Mouse (Mus musculus) regulatory T cell (primary cell): ENCODE results near the gene Gm45783.
"Not testable (repeated sequence)": the region's sequence is repeated elsewhere in the genome, so short reads cannot be mapped to it uniquely, and the experiment has no call there.

Experiments used
- in situ Hi-C: fragments of 300-600 bp; cut with MboI, MseI; formaldehyde crosslinking; loops from one replicate; pipeline ENCODE4 v1.15.1; 2025; ENCODE audit warnings: high pct_unique_total_duplicates

Gm45783 gene

DNA sequence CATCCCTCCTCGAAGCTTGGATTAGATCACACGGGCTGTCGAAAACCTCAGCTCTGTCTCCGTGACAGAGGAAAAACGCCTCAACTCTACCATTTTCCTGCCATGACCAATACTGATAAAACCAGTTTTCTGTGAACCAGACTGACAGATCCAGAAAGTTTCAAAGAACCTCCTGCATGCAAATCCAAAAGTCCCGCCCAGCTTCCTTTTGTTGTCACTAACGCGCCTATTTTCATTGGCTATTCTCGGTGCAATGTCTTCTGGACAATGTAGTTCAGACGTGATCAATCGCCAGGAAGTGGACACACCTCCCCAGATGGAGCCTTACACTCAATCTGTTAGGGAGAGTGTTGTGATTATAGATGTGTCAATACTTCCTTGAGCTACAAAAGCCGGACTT lies at the start of gene Gm45783:
TSS of gene Gm45783 (minus strand) at position 143 of the 400 bp plus-strand sequence.
- in situ Hi-C loops: loop anchor here (5.0 to 10.0 kb wide), 4 partner anchors 170 to 1490 kb away; no protein-coding TSS in a partner anchor

GRCm38 (mm10) chr7:7399603-7400002 lies 25.2 kb upstream of the Gm45783 start, which contains the start of gene Vmn2r31:
Gene Vmn2r31 (minus strand): TSS chr7:7399703.
- in situ Hi-C loops: loop anchor here (10.0 to 25.0 kb wide), 3 partner anchors 165 to 1713 kb away; partner anchors contain the start of gene Vmn2r33

DNA sequence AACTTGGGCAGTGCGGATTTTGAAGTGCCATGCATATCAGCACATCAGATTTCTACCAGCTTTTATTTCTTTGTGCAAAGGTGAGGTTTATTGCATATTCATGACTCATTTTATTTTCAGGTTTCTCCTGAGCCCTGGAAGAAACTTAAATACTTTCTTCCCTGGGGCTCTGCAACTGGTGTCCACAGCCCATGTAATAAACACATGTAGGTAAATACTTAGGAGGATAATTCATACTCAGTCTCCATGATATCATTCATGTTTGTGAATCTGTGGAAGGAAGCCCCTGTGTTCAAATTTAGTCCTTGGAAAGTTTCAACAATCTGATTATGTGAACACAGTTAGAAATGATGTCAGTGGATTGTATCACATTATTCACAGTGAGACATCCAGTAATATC lies 36.9 kb downstream of the Gm45783 start, which contains the start of gene Vmn2r30:
TSS of gene Vmn2r30 (minus strand) at position 101 of the 400 bp plus-strand sequence.
- in situ Hi-C loops: not testable (repeated sequence)

GRCm38 (mm10) chr7:7295595-7295994 lies 78.8 kb downstream of the Gm45783 start:
- in situ Hi-C loops: loop anchor here (5.0 to 25.0 kb wide), 3 partner anchors 358 to 1161 kb away; no protein-coding TSS in a partner anchor
